Mouse (Mus musculus) thymus, postnatal 14 days (tissue): Measurements from ENCODE around the gene Nfkbiz.
"Not testable (repeated sequence)": the region's sequence is repeated elsewhere in the genome, so short reads cannot be mapped to it uniquely, and the experiment has no call there.

Source experiments
- DNase-seq: peaks from one replicate; pipeline ENCODE4 v3.0.0; 2021

The Nfkbiz gene

DNA sequence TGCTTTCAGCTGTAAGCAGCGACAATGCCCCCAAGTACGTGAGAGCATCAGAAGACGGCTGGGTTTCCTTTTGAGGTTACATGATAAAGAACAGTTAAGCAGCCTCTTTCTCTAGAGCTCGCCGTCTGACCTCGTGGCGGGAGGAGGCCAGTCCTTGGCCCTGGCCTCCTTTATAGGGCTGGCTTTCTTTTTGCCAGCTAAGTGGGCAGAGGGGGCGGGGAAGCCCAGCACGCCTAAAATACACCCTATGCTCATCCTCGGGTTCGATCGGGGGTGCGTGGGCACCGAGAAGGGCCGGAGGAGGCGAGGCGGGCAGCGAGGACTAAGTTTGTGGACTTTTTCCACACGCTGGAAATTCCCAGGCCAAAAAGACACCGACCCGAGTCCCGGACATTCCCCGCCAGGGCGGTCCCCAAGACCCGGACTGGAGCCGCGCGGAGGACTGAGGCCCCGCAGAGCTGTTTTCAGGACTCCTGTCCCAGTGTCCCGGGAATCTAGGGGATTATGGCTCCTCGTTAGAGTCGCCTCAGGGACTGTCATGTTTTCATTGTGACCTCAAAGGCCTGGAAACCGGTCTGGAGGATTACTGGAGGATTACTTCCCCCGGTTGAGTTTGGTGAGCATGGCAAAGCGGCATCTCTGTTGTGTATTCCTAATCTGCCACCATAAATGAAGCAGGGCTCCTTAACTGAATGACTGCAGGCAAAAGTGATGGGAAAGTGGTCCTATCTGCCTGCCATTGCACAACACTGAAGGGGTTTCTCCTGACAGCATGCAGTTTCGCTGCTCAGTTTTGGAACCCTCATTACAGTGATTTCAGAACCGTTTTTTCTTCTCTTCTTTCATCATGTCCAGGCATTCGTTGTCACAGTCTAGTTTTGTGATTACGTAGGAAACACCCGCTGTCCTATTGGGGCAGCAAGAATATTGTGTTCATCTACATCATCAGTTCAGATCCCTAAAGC, at the start of gene Nfkbiz:
Nfkbiz (minus strand) TSS at position 390 of the 965 bp plus-strand sequence.
- DNase-seq: peak; percentile 70

DNA sequence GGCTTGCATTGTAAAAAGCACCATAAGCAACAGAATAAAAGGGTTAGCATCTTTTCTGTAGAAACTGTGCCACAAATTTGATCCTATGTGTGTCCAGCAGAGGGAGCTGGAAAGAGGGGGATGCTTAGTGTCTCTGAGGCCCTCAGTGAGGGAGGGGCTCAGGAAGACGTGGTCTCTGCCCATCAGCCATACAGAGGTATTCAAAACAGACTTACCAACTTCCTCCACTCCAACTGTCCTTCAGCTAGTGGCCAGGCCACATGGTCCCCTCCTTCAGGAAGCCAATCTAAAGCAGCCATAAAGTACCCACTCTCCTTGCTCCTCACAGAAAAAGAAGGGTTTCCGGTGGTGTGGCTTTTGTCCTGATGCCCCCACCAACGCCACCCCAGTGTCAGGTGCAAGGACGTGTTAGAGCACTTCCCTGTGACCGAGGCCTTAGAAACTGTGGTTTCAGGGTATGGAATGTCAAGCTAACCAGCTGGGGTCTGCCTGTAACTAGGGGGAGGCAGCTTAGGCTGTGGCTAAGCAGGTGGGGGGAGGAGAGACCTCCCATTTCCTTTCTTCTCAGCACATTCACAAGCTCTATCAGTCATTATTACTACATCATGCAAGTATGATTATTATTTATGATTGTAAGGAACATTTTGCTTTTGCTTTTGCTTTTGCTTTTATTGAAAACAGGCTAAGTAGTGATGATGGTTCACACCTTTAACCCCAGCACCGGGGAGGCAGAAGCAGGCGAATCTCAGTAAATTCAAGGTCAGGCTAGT, 49.3 kb upstream of the Nfkbiz start:
- peak; percentile 54 for DNase-seq

DNA sequence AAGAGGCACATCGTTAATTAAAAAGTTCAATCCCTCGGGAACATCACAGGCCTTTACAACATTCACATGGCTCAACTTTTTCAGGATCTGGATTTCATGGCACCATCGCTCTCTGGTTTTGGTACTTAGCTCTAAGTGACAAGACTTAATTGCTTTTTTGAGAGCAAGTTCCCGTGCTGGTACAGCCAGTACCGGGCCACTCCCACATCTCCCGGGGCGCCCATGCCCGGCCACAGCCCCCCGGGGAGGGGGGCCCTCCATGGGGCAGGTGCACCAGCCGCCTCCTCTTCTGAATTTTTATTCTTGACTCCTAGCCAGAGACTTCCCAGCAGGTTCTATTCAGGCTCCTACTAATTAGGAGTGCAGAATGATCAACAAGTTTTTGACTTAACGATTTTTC, 45.5 kb upstream of the Nfkbiz start:
- no peak for DNase-seq

DNA sequence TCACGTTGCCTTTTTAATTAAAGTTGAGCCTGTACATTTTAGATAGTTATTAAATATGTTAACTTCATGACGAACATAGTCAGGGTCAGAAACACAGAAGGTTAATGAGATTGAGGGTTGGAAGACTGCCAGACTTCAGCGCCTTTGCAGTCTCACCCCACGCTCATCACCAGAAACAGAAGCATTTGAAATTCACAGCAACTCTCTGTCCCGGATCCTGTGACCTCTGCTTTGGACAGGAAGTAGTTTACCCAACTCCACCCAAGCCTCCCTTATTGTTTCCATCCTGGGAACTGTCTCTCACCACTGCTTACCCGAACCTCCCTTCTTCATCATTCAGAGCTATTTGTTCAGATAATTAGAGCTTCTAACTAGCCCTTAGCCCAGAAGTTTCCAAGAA, 37.3 kb upstream of the Nfkbiz start:
- DNase-seq: no peak

DNA sequence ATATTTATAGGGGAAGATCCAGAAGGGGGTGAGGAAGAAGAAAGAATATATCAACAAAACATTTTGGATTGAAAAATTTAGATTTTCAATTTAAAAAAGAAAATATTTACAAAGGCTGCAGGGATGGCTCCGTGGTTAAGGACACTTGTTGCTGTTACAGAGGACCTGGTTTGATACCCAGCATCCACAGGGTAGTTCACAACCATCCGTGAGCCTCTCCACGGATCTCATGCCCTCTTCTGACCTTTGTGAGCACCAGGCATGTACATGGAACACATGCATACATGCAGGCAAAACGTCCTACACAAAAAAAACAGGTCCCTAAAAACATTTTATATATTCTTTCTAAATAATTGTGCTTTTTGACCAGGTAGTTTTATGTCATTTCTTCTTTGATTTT, 25.1 kb upstream of the Nfkbiz start:
- no peak for DNase-seq

DNA sequence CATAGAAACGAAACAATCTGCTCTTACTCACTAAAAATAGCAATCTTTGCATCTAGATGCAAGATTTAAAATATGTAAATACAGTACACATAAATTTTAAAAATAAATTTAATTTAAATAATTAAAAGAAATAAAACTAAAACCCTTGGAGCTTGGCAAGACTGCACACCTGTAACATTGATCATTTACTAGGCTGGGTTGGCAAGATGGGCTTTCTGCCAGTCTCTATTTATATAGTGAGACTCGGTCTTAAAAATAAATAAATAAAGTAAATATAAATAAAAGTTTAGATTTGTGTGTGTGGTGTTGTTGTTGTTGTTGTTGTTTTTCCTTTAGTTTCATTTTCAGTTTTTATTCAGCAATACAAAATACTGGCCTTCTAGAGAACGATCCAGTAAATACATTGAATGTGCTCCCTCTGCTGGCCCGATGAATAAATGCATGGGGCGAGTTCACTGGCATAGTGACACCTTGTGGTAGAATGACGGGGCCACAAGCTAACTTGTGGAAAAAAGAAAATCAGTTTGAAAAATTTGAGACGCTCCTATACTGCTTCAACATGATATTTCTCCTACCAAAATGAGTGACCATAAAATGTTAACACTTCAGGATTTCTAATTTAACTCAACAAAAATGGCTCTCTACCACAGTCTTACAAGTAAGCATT, 24.6 kb upstream of the Nfkbiz start:
- DNase-seq: peak; percentile 67

DNA sequence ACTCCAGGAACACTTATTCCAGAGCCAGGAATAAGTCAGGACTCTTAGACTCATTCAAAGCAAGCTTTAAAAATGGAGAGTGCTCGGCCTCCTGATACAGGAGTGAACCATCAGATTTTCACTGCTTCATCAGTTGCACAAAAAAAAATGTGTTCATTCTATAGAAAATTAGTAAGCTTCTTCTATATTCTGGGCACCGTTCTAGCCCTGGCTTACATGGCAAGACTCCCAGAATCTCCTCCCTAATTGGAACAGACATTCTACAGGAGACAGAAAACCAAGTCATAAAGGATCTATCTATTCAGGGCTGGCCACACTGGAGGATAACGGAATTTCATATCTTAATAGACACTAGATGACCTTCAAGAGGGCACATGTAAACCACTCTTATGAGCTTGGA, 22.4 kb upstream of the Nfkbiz start:
- DNase-seq: no peak

DNA sequence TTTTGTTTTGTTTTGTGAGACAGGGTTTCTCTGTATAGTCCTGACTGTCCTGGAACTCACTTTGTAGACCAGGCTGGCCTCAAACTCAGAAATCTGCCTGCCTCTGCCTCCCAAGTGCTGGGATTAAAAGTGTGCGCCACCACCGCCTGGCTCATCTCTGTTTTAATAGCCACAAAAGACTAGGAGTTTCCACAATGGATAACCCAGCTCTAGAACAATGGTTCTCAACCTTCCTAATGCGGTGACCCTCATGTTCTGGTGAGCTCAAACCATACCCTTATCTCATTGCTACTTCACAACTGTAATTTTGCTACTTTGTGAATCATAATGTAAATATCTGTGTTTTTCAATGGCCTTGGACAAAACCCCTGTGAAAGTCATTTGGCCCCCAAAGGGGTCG, 20.7 kb upstream of the Nfkbiz start:
- not testable (repeated sequence) for DNase-seq

DNA sequence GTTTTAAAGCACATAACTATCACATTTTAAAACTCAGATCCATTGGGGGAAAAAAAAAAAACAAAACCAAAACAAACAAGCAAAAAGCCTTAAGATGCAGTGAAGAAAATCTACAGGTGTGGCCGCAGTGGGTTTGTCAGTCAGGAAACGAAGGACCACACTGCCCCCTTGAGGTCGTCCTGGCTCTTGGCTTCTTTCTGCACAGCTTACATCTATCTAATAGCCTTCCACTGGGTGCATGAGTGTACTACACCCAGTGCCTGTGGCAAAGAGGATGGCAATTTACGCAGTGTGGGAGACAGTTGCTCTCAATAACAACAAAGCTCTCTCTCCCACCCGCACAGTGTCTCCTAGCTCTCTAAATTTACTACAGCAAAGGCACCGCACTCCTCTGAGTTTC, 19.8 kb upstream of the Nfkbiz start:
- peak; percentile 84 for DNase-seq

DNA sequence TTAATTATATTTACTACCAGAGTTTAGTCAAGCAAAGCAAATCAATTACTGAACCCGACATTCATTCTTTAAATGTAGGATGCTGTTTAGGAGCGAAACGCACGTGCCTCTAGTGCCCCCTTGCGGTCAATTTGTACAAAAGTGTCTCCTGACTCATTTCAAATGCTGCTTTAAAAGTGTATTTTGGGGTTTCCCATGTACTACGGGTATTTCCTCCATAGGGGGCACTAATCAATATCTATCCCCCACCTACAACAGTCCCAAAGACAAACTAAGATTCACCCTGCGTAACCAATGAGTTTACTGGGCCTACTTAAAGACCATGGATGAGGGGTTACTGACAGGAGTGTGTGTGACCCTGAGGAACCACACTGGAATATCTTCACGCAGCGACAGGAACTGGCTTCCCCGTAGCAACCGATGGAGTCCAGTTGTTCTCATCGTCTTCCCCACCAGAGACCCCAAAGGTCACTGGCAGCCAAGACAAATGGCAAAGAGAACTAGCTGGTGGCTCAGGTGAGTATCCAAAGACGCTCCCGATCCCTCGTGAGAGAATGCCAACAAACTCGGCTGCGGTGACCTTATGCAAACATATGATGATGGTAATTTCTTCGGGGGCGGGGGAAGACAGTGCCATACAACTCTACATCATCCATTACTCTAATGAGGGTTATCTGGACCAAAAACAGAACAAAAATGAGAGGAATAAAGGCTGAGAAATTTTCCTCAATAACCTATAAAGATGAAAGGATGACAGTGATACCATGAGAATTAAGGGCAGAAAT, 14.4 kb upstream of the Nfkbiz start:
- DNase-seq: peak; percentile 84

DNA sequence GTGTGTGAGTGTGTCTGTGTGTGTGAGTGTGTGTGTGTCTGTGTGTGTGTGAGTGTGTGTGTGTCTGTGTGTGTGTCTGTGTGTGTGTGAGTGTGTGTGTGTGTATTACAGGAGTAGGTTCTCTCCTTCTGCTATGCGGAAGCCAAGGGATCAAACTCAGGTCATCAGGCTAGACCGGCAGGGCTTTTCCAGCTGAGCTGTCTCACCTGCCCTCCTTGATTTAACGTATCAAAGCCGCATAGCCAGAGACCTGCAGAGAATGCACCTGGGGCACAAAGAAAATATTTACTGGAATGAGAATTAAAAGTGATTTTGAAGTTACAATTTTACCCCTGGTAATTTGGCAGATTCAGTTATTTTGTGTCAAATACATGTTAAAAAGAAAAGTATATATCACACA, 13.8 kb upstream of the Nfkbiz start:
- DNase-seq: no peak

DNA sequence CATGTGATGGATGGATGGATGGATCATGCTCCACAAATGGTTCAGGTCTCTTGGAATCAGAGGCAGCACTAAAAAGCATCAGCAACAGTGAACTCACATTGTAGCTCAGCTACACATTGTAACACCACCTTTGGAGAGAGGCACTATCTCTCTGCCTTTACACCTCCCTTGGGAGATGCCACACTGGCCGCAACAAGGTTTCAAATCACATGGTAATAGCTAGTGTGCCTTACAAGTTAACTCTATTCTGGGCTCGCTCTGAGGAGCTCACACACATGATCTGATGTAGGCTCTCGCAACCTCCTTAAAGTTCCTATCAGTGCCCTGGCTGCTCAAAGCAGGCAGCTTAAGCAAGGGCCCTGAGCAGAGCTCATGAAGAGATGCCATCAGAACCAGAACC, 11.8 kb upstream of the Nfkbiz start:
- DNase-seq: no peak

DNA sequence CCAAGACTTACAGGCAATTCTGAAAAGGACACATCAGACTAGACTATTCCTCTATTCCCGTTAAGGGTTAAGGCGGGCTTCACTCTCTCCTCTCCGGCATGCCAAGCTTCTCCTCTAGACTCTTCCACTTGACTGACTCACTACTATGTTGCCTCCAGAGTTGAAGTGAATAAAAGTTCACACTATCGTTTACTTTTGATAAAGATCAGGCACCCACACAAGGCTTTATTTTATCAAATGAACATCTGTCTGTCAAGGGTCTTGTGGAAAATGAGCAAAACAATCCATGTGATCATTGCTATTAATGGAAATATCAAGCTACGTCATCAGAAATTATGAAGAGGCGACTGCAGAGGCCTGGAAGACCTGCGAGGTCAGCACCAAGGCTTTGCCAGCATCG, 9.0 kb upstream of the Nfkbiz start:
- no peak for DNase-seq

DNA sequence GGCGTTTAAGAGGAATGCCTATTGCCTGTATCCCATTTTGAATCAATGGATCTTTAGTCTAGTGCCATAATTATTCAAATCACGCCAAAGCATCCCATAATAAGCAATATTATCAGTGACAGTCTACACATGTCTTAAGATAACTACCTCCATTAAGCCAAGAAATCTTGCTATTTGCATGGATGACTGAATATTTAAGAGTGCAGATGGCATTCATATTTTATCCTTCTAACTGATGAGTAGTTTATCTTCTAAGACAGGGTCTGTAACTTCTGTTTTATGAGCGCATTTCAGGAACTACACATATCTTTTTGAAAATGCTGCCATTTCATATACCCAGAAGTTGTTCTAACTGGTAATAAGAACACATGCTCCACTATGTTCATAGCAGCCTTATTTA, 6.1 kb upstream of the Nfkbiz start:
- no peak for DNase-seq

DNA sequence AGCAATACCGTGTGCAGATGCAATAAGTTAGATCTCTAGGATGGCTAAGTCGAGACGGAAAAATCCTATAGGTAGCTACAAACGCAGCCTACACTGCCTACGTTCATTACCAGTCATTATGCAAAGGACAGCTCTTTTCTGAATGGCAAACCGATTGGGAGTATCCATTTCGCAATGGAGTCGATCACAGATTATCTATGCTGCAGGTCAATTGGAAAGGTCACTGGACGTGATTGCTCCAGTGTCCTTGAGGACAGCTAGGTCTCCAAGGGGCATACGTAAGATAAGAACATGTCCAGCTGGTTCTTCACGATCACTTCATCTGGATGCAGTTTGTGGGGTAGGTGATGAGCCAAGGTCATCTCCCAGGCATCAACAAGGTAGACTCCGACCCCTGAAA, 5.2 kb upstream of the Nfkbiz start:
- DNase-seq: no peak

DNA sequence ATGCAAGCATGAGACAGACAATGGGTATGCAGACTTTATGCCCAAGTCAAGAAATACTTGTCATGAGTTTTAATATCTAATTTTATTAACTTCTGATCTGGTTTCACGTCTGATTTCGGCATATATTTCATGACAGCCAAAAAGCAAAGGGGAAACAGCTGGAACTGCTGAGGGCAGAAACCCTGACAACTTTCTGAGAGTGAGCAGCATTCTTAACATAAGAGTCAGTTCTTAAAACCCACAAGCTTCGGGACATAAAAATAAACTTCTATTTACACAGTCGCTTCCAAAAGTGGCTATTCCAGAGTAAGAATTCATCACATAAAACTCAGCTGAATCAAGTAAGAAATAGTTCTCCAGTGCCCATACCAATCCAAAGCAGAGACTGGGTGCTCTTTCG, 4.4 kb upstream of the Nfkbiz start:
- no peak for DNase-seq

DNA sequence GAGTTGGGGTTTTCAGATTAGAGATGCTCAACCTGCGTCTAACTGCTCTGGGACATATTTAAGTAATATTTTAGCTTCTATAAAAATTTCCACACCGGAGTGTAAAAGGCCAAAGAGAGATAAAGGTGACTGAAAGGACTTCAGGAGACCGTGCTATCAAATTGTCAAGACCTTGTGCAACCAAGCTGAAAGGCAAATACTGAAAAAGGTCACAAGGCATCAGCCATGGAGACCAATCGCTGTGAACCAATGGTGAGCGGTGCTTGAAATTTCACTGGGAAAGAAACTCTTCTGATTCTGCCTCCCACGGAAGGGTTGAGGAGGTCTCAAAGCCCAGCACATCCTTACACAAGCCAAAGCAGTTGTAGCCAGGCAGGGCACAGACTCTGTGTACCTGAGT, 2.8 kb upstream of the Nfkbiz start:
- DNase-seq: no peak

DNA sequence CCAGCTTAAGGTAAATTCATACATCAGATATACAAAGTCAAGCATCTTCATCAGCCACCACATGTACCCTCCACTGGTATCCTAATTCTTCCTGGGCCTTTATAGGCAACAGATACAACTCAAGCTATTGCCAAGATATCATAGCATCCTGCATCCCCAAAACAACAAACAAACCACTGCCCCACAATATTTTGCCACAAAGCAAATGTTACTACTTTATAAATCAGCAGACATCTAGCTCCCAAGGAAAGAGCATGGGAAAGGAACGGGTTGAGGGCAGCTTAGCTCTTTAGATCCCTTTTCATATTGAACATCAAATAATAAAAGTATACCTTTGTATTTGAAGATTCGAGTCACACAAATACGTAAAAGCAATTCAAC, 580 bp downstream of the Nfkbiz start:
- DNase-seq: no peak

DNA sequence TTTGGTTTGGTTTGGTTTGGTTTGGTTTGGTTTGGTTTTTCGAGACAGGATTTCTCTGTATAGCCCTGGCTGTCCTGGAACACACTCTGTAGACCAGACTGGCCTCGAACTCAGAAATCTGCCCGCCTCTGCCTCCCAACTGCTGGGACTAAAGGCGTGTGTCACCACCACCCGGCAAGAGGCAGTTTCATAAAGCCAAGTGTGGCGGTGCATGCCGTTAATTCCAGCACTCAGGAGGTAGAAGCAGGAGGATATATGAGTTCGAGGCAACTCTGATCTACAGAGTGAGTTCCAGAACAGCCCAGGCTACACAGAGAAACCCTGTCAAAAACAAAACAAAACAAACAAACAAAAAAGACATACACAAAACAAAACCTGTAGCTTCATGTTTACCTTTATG, 1.0 kb downstream of the Nfkbiz start:
- DNase-seq: not testable (repeated sequence)

DNA sequence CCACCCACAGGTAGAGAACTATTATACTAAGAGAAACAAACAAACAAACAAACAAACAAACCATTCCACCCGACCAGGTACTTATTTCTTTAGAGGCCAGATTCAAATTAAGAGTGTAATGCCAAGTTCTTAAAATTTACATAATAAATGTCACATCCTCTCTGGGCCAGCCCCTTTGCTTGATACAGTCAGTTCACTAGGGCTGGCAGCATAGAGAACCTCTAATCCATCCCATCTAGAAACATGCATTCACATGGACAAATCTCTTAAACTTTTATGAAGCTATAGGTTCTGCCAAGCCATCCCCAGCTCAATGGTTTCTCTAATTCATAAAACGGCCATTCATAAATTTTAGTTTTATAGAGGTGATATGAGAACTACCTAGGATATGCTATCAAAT, 1.5 kb downstream of the Nfkbiz start:
- DNase-seq: no peak

DNA sequence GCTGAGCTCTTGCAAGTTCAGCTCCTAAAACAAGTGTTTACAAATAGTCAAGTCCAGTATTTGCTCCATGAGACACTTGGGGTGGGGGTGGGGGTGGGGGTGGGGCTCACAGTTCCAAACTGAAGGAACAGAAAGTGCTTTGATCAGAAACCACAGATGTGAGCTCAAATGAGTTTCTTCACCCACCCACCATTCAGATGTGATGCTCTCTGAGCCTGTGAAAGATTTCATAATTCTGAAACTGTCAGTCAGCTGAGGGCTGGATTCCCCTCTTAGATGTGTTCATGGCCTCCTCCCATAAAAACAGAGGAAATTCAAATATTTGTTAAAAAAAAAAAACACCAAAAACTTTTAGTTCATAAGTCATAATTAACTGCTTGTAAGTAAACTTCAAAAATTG, 2.9 kb downstream of the Nfkbiz start:
- no peak for DNase-seq

DNA sequence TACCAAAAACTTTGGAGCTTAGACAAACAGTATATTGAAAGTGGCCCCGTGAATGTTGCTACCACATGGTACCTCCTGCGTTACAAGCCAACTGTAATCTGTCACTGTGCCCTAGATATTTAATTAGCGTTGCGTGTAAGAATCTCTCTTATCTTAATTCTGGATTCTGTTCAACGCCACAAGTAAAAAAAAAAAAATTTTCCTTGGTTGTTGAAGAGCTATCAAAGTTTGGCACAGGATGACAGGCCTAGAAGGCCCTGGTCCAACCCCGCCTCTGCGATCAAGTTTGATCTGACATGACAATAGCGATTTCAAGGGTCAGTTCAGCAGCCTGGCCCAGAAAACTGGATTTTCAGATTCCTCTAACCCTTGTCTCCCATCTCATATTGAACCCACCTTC, 6.1 kb downstream of the Nfkbiz start:
- DNase-seq: no peak

DNA sequence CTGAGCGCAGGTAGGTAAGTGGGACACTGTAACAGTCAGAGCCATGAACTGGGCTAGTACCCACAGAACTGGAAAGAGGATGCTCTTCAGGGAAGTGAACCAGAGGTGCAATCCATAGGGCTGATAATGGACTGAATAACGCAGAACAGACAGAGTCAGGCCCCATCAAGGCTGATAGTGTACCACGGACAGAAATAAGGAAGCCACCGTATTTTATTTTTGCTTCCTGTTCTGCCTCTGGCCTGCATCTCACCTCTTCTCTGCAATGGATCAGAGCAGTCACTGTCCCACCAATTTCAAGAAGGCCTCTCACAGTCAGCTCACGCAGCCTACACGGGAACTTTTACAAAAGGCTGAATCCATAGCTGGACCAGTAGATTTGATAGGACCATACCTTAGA, 6.7 kb downstream of the Nfkbiz start:
- DNase-seq: no peak
